In genomic region chr2:91682850-91683249, GRCm38 (mm10) we compare ENCODE assay signal across 9 mouse cellular contexts. TPM values are rescaled to one million over a fixed set of nuclear protein-coding genes. Genes with fewer than 3 reads are reported as not detected.
A peak's percentile ranks its signal among the peaks of the same experiment; 100 is the strongest.
DNase-seq lines count a peak whose midpoint lies in the region; ATAC-seq and TF ChIP-seq lines count a peak whose summit lies in the region.
"Had no signal": no experiment of that assay in that cellular context is flagged by ENCODE, and none has a peak within 500 bp of the region (broad histone marks: within the 10 kb centered on the region; RNA-seq: fewer than 3 reads in every experiment).

No protein-coding gene starts in this region.

- no peak overlapping the region for H3K9ac ChIP-seq in ES-Bruce4 (ENCODE audit: low read depth, poor library complexity, severe bottlenecking)
- H3K9ac ChIP-seq in forebrain, embryonic 11.5 days (ENCODE audit: low read length), result no peak overlapping the region

- no peak overlapping the region for H3K4me3 ChIP-seq in ES-Bruce4 (ENCODE audit: low read depth, low read length)
- no peak overlapping the region for H3K4me3 ChIP-seq in cerebellum, adult 2 months (replicated peaks; ENCODE audit: insufficient read depth, low read depth, low read length)
- H3K4me3 ChIP-seq in heart, embryonic 10.5 days, result no peak overlapping the region
- H3K4me3 ChIP-seq in forebrain, embryonic 11.5 days (ENCODE audit: low read depth, low read length), result no peak overlapping the region

- peak; percentile 91 for DNase-seq in heart, adult 11 months
- no peak for DNase-seq in heart, postnatal 36 days
- peak in 1 of 2 experiments; percentile 37 for DNase-seq in cerebellum, adult 2 months
- peak; percentile 84 for DNase-seq in heart, embryonic 10.5 days (ENCODE audit: low spot score)
- DNase-seq in left cerebral cortex, adult 9 months (ENCODE audit: low spot score in 2 of 2), result peak; percentile 51 to 79
- peak; percentile 54 for DNase-seq in naive thymus-derived CD4-positive, alpha-beta T cell, adult 2 months (ENCODE audit: low read depth)
- DNase-seq in forebrain, embryonic 11.5 days (ENCODE audit: low spot score), result no peak

- no peak overlapping the region for H3K4me2 ChIP-seq in forebrain, embryonic 11.5 days (ENCODE audit: low read depth, low read length, severe bottlenecking)

- H3K36me3 ChIP-seq in ES-Bruce4 (ENCODE audit: control insufficient read depth, insufficient read depth, low read length, poor library complexity, severe bottlenecking), result peaks cover 34% of the 10 kb centered on the region
- peaks cover 75% of the 10 kb centered on the region for H3K36me3 ChIP-seq in heart, embryonic 10.5 days
- H3K36me3 ChIP-seq in forebrain, embryonic 11.5 days (ENCODE audit: control insufficient read depth, insufficient read depth, low read length), result no peaks in the 10 kb centered on the region

- no peak for TF ChIP-seq POLR2A in ES-Bruce4 (IDR thresholded peaks at IDR 0.05; ENCODE audit: insufficient read depth, low read length)
- no peak for TF ChIP-seq POLR2A in cerebellum, adult 2 months (IDR thresholded peaks at IDR 0.05; ENCODE audit: borderline replicate concordance, insufficient read depth, low read length)

- no peaks in the 10 kb centered on the region for H3K27me3 ChIP-seq in ES-Bruce4 (ENCODE audit: control insufficient read depth, insufficient read depth, low read length, poor library complexity, severe bottlenecking)
- H3K27me3 ChIP-seq in cerebellum, adult 2 months (ENCODE audit: control insufficient read depth, insufficient read depth, low read length), result no peaks in the 10 kb centered on the region
- H3K27me3 ChIP-seq in heart, embryonic 10.5 days (ENCODE audit: insufficient read depth, poor library complexity, severe bottlenecking), result no peaks in the 10 kb centered on the region
- H3K27me3 ChIP-seq in forebrain, embryonic 11.5 days (ENCODE audit: control insufficient read depth, insufficient read depth, low read length), result no peaks in the 10 kb centered on the region

- no peaks in the 10 kb centered on the region for H3K4me1 ChIP-seq in ES-Bruce4 (ENCODE audit: control insufficient read depth, insufficient read depth, low read length)
- H3K4me1 ChIP-seq in cerebellum, adult 2 months (ENCODE audit: control insufficient read depth, insufficient read depth, low read length), result peaks cover 9% of the 10 kb centered on the region
- 0 out of 2 replicates have a peak, but pooled peaks cover 3% of the 10 kb centered on the region for H3K4me1 ChIP-seq in heart, embryonic 10.5 days
- H3K4me1 ChIP-seq in forebrain, embryonic 11.5 days (replicated peaks; ENCODE audit: control insufficient read depth, insufficient read depth, low read length), result no peaks in the 10 kb centered on the region

- intact Hi-C loops in heart, postnatal 36 days (cut with DNase I), result no loop called here

- 61% methylated on average over 4 of the region's 4 CpGs for WGBS in cerebellum, adult 2 months
- 36% methylated on average over 4 of the region's 4 CpGs for WGBS in heart, embryonic 10.5 days
- 58% methylated on average over 4 of the region's 4 CpGs for WGBS in forebrain, embryonic 11.5 days

- TF ChIP-seq CTCF in ES-Bruce4 (IDR thresholded peaks at IDR 0.05; ENCODE audit: low read depth, low read length), result peak; percentile 21
- TF ChIP-seq CTCF in cerebellum, adult 2 months (IDR thresholded peaks at IDR 0.05; ENCODE audit: borderline replicate concordance, insufficient read depth, low read depth, low read length), result peak; percentile 34; the same call in 1 of the 2 replicates

- H3K9me3 ChIP-seq in ES-Bruce4 (replicated peaks; ENCODE audit: control insufficient read depth, insufficient read depth, low read length, poor library complexity, severe bottlenecking), result no peaks in the 10 kb centered on the region
- no peaks in the 10 kb centered on the region for H3K9me3 ChIP-seq in heart, embryonic 10.5 days
- no peaks in the 10 kb centered on the region for H3K9me3 ChIP-seq in forebrain, embryonic 11.5 days (ENCODE audit: control insufficient read depth, low read length)

- H3K27ac ChIP-seq in ES-Bruce4 (ENCODE audit: insufficient read depth, low read length), result no peak overlapping the region
- H3K27ac ChIP-seq in cerebellum, adult 2 months (ENCODE audit: insufficient read depth, low read length), result no peak overlapping the region
- H3K27ac ChIP-seq in heart, embryonic 10.5 days, result no peak overlapping the region
- no peak overlapping the region for H3K27ac ChIP-seq in forebrain, embryonic 11.5 days (ENCODE audit: low read depth, low read length)
- H3K27ac ChIP-seq: macrophage had no signal

- no peak for ATAC-seq in forebrain, embryonic 11.5 days (replicated peaks; ENCODE audit: low FRiP score)

- no peak for TF ChIP-seq EP300 in ES-Bruce4 (IDR thresholded peaks at IDR 0.05; ENCODE audit: insufficient read depth, low read depth, low read length)

RNA-seq across cellular contexts. Expression of gene Atg13, which starts 27.5 kb away (rescaled TPM):
- total RNA-seq in heart, postnatal 36 days (2021), result 10 to 100 TPM; 49.4 to 54.1 TPM
- 38.8 and 43.2 TPM in 2 replicates for polyA plus RNA-seq in ES-Bruce4 (2011; ENCODE audit: insufficient read depth, insufficient read length, low read depth, missing spikeins)
- polyA plus RNA-seq in cerebellum, adult 2 months (2012; rRNA removed), result 126 and 129 TPM in 2 replicates
- polyA plus RNA-seq in heart, embryonic 10.5 days (2016; fragmentation: Nextera tagmentation; extraction: Ambion mirVana), result 20.5 and 22.3 TPM in 2 replicates
- 25.2 and 25.9 TPM in 2 replicates for polyA plus RNA-seq in forebrain, embryonic 11.5 days (2014; fragmentation: Nextera tagmentation; extraction: Ambion mirVana)

RNA-seq across cellular contexts. Expression of gene Harbi1, which starts 27.8 kb away (rescaled TPM):
- total RNA-seq in heart, postnatal 36 days (2021), result 1 to 10 TPM; 7.3 to 7.6 TPM
- polyA plus RNA-seq in ES-Bruce4 (2011; ENCODE audit: insufficient read depth, insufficient read length, low read depth, missing spikeins), result 16.8 and 22.4 TPM in 2 replicates
- 4.4 and 4.7 TPM in 2 replicates for polyA plus RNA-seq in cerebellum, adult 2 months (2012; rRNA removed)
- 12.9 and 17.4 TPM in 2 replicates for polyA plus RNA-seq in heart, embryonic 10.5 days (2016; fragmentation: Nextera tagmentation; extraction: Ambion mirVana)
- polyA plus RNA-seq in forebrain, embryonic 11.5 days (2014; fragmentation: Nextera tagmentation; extraction: Ambion mirVana), result 18.2 and 20.2 TPM in 2 replicates

RNA-seq across cellular contexts. Expression of gene Arhgap1, which starts 33.2 kb away (rescaled TPM):
- total RNA-seq in heart, postnatal 36 days (2021), result 10 to 100 TPM; 23.6 to 27.3 TPM
- 85.6 and 93.7 TPM in 2 replicates for polyA plus RNA-seq in ES-Bruce4 (2011; ENCODE audit: insufficient read depth, insufficient read length, low read depth, missing spikeins)
- 40.8 and 45.9 TPM in 2 replicates for polyA plus RNA-seq in cerebellum, adult 2 months (2012; rRNA removed)
- 212 and 229 TPM in 2 replicates for polyA plus RNA-seq in heart, embryonic 10.5 days (2016; fragmentation: Nextera tagmentation; extraction: Ambion mirVana)
- polyA plus RNA-seq in forebrain, embryonic 11.5 days (2014; fragmentation: Nextera tagmentation; extraction: Ambion mirVana), result 70.7 and 79.1 TPM in 2 replicates

RNA-seq across cellular contexts. Expression of gene Zfp408, which starts 33.3 kb away (rescaled TPM):
- 1 to 10 TPM; 3.5 to 4.2 TPM for total RNA-seq in heart, postnatal 36 days (2021)
- polyA plus RNA-seq in ES-Bruce4 (2011; ENCODE audit: insufficient read depth, insufficient read length, low read depth, missing spikeins), result 14.4 and 14.9 TPM in 2 replicates
- 14.4 and 15.6 TPM in 2 replicates for polyA plus RNA-seq in cerebellum, adult 2 months (2012; rRNA removed)
- polyA plus RNA-seq in heart, embryonic 10.5 days (2016; fragmentation: Nextera tagmentation; extraction: Ambion mirVana), result 7.4 and 10.4 TPM in 2 replicates
- 8.4 and 9.8 TPM in 2 replicates for polyA plus RNA-seq in forebrain, embryonic 11.5 days (2014; fragmentation: Nextera tagmentation; extraction: Ambion mirVana)

RNA-seq across cellular contexts. Expression of gene F2, which starts 46.6 kb away (rescaled TPM):
- not detected for total RNA-seq in heart, postnatal 36 days (2021)
- polyA plus RNA-seq in ES-Bruce4 (2011; ENCODE audit: insufficient read depth, insufficient read length, low read depth, missing spikeins), result 0.57 and 0.67 TPM in 2 replicates
- 0.28 and 0.33 TPM in 2 replicates for polyA plus RNA-seq in cerebellum, adult 2 months (2012; rRNA removed)
- polyA plus RNA-seq in heart, embryonic 10.5 days (2016; fragmentation: Nextera tagmentation; extraction: Ambion mirVana), result 0.73 and 15.9 TPM in 2 replicates
- polyA plus RNA-seq in forebrain, embryonic 11.5 days (2014; fragmentation: Nextera tagmentation; extraction: Ambion mirVana), result not detected in 2 replicates
- polyA plus RNA-seq: macrophage had no signal

Comparison
In these comparisons a context has a peak if more than half of its experiments do, and no peak if none do; other contexts are left out.
1. DNase-seq: peak in heart, adult 11 months (single experiment), heart, embryonic 10.5 days (single experiment), left cerebral cortex, adult 9 months (2 of 2) and naive thymus-derived CD4-positive, alpha-beta T cell, adult 2 months (single experiment); none in heart, postnatal 36 days (0 of 2) and forebrain, embryonic 11.5 days (single experiment).